Mouse (Mus musculus) MEL (cell line): Measurements from ENCODE around the gene Ccdc88b.

Source experiments
- BHLHE40 ChIP-seq: IDR thresholded peaks from 2 replicates; pipeline ENCODE4 v1.6.1; 2012; ENCODE audit warnings: low read depth, mild to moderate bottlenecking, inconsistent platforms, low read length, improper control_type of control experiment, borderline replicate concordance
- CHD2 ChIP-seq: IDR thresholded peaks from 2 replicates; pipeline ENCODE4 v1.6.1; 2011; ENCODE audit warnings: low read length, improper control_type of control experiment
- CTCF ChIP-seq, 3 experiments: IDR thresholded peaks in 2 of 3; conservative IDR thresholded peaks in 1 of 3; 2 replicates each; pipeline ENCODE4 v1.5.1; 2011 to 2012; ENCODE audit warnings: low read length in 3 of 3, low read depth in 2 of 3, mild to moderate bottlenecking in 2 of 3, improper control_type of control experiment in 1 of 3, inconsistent platforms in 1 of 3, mixed read lengths in 1 of 3, moderate library complexity in 1 of 3; ENCODE audit not compliant: control insufficient read depth in 1 of 3, insufficient read depth in 1 of 3, poor library complexity in 1 of 3, severe bottlenecking in 1 of 3
- MAFK ChIP-seq: IDR thresholded peaks from 2 replicates; pipeline ENCODE4 v1.6.1; 2011; ENCODE audit warnings: low read depth, mild to moderate bottlenecking, low read length, improper control_type of control experiment, borderline replicate concordance
- POLR2A ChIP-seq, 2 experiments: IDR thresholded peaks; 2 replicates each; pipeline ENCODE4 v1.6.1; 2011 to 2012; ENCODE audit warnings: low read length in 2 of 2, mild to moderate bottlenecking in 2 of 2, control low read depth in 1 of 2, improper control_type of control experiment in 1 of 2, low read depth in 1 of 2, moderate library complexity in 1 of 2; ENCODE audit not compliant: control insufficient read depth in 1 of 2, insufficient read depth in 1 of 2, poor library complexity in 1 of 2
- ZNF384 ChIP-seq: IDR thresholded peaks from 2 replicates; pipeline ENCODE4 v1.6.1; 2012; ENCODE audit warnings: low read depth, mild to moderate bottlenecking, inconsistent platforms, low read length, improper control_type of control experiment

- TF ChIP-seq POLR2A (IDR thresholded peaks at IDR 0.05; ENCODE audit: control insufficient read depth in 1 of 2, insufficient read depth in 1 of 2, low read depth in 1 of 2, low read length in 2 of 2, poor library complexity in 1 of 2), result 0 out of 4 replicates have a peak, but pooled peaks of 1 of the 2 experiments have one; percentile 25
- no peak for TF ChIP-seq ZNF384
- TF ChIP-seq CHD2, result no peak
- no peak for TF ChIP-seq MAFK
- no peak for TF ChIP-seq BHLHE40
- TF ChIP-seq CTCF (IDR thresholded peaks at IDR 0.05 in 2 of 3, conservative IDR thresholded peaks at IDR 0.05 in 1 of 3; ENCODE audit: control insufficient read depth in 1 of 3, insufficient read depth in 1 of 3, low read depth in 2 of 3, low read length in 3 of 3, poor library complexity in 1 of 3, severe bottlenecking in 1 of 3), result no peak
Measured at GRCm38 (mm10) chr19:6851497-6851896, 6.5 kb downstream of the Ccdc88b start.
